Mouse (Mus musculus) C2C12 (cell line): ENCODE measurements around the gene 1810062G17Rik.

Source experiments
- CEBPB ChIP-seq: IDR thresholded peaks from one replicate; pipeline ENCODE4 v1.6.1; 2011; ENCODE audit warnings: low read depth, mild to moderate bottlenecking, control low read depth, moderate library complexity
- CTCF ChIP-seq: IDR thresholded peaks from one replicate; pipeline ENCODE4 v1.5.1; 2011; ENCODE audit not compliant: control insufficient read depth, insufficient read depth, insufficient read length
- MAX ChIP-seq: IDR thresholded peaks from one replicate; pipeline ENCODE4 v1.6.1; 2011; ENCODE audit warnings: mild to moderate bottlenecking, control low read depth
- MYOG ChIP-seq: IDR thresholded peaks from one replicate; pipeline ENCODE4 v1.6.1; 2011; ENCODE audit not compliant: control insufficient read depth, insufficient read length; ENCODE audit errors: extremely low read depth
- USF1 ChIP-seq: IDR thresholded peaks from one replicate; pipeline ENCODE4 v1.6.1; 2011; ENCODE audit warnings: low read depth, mild to moderate bottlenecking, control low read depth, moderate library complexity

DNA sequence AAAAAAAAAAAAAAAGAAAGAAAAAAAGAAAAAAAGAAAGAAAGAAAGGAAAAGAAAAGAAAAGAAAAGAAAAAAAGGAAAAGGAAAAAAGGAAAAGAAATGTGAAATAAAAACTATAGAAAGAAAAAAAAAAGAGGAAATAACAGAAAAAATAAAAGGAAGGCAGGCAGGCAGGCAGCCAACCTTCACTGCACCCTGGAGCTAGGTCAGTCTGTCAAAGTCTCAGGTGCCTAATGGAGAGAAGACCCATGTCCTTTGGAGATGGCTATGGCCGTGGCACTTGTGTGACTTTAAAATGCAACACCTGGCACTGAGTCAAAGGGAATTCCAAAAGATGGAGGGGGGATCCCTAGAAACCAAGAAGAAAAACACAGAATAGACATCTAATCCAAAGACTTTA, 12.6 kb downstream of the 1810062G17Rik start:
- no peak for TF ChIP-seq MYOG
- TF ChIP-seq MAX = no peak
- TF ChIP-seq USF1 = no peak
- TF ChIP-seq CTCF = no peak
- TF ChIP-seq CEBPB = no peak
